Mouse (Mus musculus): ENCODE data around the gene Tsc1. TPM values are rescaled to one million over a fixed set of nuclear protein-coding genes. Genes with fewer than 3 reads are reported as not detected.

Gene Tsc1
- 16.5 and 19.3 TPM in 2 replicates for total RNA-seq (2021)
- long read RNA-seq, experiment 1, partial matches to known transcripts = 0 of 24 reads
- long read RNA-seq, experiment 1, other reads (novel, unspliced or antisense) = 24 of 24 reads
- long read RNA-seq, experiment 2, full-length matches to known transcripts = 1 of 34 reads
- long read RNA-seq, experiment 2, partial matches to known transcripts = 0 of 34 reads
- long read RNA-seq, experiment 2, other reads (novel, unspliced or antisense) = 33 of 34 reads

DNA sequence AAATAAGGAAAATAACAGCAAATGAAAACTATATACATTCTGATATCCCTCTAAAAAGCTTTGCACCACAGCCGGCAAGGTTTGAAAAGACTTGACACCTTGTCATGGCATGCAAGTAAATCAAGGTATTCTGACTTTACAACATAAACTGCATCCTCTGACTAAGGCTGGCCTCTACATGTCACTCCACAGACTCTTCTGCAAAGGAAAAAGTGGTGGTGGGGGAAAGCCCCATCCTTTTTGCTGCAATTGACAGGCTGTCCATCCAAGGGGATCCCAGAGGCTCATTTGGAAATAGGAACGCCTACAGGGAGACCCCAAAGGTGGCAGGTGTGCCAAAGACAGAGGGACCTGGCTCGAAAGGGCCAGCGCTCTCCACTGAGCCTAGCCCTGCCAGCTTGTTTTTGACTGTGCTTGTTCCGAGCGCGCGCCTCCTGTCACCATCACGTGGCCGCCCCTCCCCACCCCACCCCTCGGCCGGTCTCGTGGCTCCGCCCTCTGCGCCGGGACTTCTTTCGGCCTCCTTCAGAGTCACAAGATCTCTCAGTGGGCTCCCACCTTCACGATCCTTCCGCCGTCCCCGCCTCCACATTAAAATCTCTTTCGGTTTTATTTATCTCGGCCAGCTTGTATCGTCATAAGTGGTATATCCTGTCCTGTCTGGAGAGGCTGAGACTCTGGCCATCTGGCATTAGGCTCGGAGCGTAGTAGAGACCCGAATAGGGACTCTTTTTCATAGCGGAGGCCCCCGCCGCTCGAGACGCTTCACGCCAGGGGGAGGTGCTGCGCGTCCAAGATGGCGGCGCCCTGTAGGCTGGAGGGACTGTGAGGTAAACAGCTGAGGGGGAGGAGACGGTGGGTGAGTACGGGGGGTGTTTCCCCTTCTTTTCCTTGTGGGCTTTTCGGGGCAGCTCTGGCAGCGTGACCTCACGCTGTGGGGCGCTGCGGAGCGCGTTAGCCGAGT, at the start of gene Tsc1:
TSS of gene Tsc1 (plus strand) at position 768 of the 964 bp plus-strand sequence.
- peak; percentile 97 for DNase-seq

DNA sequence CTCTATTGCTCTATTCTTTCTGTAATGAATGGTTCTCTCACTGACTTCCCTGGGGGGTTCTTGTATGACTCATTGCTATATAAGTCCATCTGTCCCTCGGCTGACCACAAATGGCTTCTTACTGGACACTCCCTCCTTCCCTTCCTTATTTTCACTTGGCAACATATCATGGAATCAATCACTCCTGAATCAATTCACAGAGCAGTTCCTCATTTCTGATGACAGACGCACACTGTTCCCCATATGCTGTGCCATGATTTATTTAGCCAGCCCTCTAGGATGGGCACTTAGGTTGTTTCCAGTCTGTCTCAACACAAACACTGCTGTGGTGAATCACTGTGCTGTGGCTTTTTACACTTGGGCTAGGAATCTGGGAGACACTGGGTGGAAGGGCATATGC, 49.5 kb upstream of the Tsc1 start:
- DNase-seq = no peak

DNA sequence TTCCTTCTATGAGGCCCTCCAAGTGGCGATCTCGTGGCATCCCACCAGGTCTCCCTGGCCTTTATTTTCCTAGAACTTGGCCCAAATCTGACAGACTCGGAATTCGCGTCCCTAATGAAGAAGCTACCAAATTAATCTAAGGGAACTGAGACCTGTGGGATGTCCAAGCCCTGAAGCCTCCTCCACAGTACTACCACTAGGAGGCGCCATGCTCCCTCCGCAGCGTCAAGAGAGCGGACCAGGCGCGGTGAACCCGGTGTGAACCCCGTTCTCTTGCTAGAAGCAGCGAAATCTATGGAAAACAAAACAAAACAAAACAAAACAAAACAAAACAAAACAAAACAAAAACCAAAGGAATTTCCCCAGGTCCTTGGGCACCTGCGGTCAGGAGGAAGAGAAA, 48.2 kb upstream of the Tsc1 start:
- peak; percentile 83 for DNase-seq

DNA sequence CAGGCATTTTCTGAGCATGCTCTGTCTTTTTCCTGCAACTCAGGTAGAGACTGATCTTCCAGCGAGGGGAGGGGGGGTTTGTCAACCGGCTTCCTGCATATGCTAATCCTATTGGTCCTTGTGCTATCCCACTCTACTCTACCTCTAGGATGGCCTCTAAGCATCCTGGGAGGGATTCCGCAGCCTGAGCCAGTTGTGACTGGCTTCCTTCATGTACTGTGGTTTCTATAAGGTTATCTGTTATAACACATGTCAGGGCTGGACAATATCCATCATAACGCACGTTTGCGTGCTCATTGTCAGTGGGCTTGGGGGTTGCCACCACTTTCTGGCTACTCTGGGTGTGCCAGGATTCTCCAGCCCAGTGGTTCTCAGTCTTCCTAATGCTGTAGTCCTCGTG, 45.0 kb upstream of the Tsc1 start:
- no peak for DNase-seq

DNA sequence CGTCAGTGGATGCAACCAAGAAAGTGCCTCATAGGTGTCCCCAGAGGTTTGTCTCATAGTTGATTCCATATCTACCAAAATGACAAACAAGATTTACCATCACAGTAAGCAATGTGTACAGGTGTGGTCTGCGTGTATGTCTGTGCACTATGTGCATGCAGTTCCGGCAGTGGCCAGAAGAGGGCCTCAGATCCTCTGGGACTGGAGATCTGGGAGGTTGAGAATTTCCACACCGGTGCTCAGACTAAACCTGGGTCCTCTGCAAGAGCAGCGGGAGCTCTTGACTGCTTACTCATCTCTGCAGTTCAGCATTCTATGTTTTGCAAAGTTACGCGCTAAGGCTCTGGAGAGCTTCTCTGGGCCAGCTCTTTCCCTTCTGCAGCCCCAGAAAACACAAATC, 44.0 kb upstream of the Tsc1 start:
- DNase-seq = no peak

DNA sequence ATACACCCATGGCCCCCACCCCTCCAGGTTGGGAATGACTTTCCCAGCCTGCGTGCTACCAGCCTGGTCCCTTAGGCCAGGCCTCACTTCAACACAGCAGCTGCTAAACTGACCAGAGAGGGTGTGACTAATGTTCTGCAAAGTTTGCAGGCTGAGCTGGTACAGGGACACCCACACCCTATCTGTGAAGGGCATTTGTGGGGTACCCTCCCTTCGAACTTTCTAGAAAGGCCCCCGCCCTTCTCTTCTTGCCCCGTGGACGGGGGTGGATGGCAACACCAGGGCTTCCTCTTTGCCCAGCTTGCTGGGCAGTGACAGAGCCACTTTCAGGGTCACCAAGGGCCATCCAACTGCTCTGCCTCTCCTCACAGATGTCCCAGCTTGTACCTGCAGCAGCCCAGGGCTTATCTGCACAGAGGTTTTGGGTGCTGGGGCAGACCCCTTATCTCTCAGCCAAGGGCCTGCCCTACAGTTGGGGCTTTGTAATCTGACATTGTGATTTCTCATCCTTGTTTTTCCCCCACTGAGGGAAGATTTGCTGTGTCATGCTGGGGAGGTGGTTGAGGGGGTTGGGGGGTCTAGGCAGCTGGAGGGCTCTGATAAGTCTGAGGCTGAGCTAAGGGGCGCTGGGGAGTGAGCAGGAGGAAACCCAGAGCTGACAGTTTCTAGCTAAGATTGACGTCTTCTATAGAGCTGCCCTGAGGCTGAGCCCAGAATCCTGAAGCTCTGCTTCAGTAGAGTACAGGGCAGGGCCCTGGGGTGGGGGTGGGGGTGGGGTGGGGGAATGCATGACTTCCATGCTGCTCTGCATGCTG, 43.1 kb upstream of the Tsc1 start:
- DNase-seq = no peak

DNA sequence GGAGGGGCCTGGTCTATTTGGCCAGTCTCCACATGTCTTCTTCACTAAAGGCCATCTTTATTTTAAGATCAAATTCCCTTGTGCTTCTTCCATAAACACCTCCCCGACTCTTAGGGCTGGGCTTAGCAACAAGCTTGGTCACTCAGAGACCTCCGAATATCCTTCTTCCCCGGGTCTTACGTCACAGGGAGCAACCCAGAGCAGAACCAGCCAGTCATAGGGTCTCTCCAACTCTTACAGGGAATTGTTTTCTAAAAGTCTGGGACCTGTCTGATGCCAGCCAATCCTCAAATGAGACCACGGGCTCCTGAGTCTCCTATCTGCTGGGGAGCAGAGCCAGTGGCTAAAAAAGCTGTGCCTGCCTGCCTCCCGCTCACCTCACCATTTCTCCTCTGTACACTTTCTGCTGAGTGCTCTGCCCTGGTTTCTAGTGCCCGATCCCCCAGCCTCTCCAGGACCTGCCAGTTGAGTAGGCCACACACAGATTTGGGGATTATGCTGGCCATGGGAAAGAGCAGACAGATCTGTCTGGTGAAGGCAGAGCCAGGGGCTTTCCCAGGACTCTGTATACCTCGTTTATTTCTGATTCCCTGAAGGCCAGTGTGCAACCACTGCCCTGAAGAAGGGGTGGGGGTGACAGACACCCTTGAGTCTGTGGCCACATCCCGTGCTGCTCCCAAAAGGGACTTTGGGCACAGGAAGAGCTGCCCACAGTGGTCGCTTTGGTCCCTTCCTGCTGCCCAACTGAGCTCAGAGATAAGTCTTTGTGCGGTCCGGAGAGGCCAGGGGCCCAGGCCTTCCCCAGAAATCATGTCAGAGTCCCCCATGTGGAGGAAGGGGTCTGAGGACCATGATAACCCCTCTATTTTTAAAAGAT, 42.1 kb upstream of the Tsc1 start:
- DNase-seq = no peak

DNA sequence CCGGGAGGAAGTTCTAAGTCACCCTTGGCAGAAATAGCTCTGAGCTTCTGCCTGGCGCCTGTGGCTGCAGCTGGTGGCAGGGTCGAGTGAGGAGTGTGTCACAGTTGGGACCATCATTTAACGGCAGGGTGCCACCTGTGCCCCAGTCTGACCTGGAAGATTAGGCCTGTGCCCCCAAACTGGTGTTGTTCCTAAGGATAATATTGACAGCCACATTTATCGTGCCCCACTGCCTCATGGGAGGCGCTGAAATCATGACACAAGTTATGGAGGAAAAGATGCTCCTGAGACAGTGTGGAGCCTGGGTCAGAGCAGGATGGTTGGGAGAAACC, 41.5 kb upstream of the Tsc1 start:
- no peak for DNase-seq

DNA sequence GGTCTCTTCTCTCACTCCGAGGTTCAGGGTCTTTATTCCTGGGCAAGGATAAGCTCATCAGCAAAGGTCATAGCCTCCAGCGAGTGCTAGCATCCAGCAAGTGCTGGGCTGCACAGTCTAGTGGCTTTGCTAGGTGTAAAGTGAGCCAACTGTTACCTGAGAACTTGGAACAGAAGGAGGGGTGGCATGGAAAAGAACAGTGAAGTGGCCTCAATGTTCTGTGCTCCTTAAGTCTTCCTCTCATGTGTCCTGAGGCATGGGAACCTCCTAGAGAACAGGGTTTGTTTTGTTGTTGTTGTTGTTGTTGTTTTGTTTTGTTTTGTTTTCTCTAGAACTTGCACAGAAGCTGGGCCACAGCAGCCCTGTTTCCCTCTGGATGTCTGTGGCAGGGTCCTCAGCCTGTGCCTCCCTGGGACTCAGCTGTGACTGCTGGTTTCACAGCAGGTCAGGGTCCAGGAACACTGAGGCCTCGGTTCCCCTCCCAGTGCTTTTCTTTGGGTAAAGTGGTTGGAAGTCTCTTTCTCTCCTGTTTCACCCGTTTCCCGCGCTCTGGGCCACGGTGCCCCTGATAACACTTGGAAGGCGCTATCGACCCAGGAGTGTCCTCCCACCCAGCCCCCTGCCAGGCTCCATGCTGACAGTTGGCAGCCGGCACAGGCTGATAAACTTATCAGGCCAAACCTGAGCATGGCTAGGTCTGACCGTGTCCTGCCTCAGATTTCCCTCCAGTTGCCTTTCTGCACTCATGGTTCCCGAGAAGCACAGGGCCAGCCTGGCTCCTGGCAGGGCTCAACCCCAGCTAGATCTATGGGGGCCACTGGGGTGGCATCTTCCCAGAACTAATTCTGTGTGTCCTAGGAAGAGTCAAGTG, 39.1 kb upstream of the Tsc1 start:
- DNase-seq = no peak

DNA sequence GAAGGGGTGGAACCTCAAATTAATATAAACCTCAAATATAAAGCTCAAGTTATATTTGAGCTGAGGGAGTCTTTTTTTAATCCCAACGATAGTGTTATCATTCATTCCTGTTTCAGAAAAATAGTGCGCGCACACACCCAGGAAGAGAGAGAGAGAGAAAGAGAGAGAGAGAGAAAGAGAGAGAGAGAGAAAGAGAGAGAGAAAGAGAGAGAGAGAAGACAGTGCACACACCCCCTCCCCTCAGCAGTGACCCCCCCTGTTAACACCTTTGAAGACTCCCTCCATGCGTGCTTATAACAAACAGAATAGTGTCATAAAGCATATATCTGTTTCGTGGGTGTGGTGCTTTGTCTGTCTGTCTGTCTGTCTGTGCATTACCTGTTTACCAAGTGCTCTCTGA, 37.5 kb upstream of the Tsc1 start:
- no peak for DNase-seq

DNA sequence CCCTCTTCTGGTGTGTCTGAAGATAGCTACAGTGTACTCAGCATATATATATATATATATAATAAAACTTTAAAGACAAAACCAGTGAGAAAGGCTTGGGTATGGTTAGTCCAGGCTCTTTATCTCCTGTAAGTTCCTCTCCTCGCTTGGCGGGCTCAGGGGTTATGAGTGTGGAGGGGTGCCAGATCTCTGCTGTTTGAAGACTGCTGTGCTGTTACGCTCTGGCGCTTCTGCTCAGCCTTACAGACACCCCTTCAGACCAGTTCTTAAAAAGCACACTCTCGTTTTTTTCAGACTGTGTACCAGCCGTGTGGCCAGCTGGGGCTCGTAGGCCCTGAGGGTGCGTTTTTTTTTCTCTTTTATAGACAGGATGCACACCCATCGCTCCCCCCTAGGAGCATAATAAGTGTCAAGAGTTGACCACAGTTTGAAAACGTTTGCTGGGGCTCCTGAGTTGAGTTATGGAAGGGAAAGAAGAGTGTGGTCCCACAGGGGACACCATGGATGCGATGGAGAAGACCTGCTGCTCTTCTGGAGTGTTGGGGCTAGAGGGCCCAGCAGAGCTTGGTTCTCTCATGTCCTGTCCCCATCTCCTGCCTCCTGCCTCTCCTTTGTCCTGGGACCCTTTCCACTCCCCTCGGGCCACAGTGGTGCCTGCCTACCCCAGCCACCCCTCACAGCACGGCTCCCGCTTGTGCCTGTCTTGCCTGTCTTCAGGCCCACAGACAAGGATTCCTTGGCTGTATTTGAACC, 35.1 kb upstream of the Tsc1 start:
- DNase-seq = no peak

DNA sequence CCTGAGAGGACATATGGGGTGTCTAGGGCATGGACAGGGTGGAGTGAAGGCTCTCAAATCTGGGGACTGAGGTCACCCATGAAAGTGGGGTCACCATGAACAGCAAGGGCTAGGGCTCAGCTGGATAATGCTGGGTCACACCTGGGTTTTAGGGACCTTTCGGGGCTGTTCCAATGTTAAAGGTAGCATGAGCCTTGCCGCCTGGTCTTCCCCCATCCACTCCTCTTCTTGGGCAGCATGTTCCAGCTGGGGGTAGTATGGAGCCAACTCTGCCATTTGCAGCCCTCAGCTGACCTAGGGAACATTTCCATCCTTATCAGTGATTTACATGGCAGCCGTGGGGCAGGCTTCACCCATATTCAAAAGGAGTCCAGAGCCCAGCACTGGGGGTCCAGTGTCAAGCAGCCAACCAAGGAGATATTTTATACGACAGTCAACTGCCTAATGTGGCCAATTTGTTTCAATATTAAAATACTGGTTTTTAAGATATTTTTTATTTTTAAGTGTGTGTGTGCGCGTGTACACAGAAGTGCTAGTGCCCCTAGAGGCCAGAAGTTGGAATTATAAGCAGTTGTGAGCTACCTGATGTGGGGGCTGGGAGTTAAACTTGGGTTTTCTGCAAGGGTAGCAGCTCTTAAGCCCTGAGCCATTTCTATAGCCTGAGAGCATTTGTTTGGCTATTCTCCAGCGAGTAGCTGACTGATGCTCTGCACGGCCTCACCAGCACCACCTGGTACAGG, 34.3 kb upstream of the Tsc1 start:
- no peak for DNase-seq

DNA sequence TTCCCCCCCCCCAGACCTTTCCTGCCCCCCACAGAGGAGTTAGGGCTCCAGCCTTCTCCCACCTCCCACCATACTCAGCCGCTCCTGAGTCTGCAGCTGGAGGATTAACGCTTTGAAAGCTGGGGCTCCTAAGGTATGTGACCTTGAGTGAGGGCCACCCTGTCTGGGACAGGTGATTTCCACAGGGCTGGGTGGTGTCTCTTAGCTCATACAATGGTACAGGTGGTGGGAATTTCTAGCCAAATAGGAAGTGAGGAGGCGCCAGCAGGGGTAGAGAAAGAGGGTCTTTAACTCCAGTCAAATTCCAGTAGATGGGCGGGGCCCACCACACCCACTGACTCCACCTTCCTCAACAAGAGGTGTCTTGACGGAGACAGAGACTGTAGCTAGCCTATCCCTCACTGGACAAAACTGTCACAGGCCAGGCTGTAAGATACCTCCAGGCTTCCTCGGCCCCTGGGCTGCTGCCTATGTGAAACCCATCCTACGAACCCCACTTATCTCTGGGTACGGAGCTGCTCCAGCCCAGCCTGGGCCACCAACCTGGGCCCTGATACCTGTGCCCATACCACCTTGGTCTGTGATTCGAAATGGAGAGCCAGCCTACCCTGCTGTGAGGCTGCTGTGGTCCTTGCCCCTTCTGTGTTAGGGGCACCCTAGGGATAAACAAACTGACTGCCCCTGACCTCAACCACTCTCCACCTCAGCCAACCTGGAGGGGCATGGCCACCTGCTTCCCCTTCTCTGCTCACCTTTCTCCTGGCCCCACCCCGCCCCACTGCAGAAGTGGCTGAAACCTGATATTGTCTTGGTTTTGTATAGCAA, 33.5 kb upstream of the Tsc1 start:
- DNase-seq = no peak

DNA sequence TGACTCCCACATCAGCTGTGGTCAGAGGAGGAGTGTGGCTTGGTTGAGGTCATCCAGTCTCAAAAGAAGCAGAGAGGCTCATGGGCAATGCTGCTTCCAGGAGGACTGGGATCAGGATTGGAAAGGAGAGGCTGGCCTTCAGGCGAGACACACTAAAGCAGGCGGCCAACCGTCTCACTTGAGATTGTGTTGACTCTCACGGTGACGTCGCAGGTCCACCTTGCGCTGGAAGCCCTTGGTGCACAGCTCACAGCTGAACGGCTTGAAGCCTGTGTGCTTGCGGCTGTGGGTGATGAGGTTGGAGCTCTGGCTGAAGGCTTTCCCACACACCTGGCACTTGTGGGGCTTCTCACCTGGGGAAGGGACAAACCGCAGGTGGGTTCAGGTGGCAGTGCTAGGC, 31.2 kb upstream of the Tsc1 start:
- DNase-seq = no peak

DNA sequence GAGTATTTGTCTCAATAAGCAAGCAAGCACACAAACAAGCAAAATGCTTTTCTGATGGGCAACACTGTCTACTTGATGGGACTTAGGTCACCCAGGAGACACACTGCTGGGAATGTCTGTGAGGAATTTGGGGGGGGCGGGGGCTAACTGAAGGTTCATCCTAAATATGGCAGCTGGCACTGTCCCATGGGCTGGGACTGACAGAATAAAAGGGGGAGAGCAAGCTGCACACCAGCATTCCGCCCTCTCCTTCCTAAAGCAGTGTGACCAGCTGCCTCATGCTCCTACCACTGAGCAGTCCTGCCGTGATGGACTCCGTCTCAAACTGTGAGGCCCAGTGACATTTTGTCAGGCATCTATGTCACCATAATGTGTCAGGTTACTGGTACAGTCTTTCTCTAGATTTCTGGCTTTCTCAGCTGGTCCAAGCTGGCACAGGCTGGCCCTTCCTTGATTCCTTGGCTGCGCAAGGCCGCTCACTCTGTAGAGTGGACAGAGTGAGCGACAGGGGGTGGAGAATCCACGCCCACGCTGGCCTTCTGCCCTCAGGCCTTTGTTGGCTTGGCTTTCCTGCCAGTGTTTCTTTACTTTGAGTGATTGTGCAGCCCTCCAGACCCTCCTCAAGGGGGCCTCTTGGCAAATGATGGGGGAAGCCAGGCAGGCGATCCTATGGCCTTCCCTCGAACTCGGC, 30.2 kb upstream of the Tsc1 start:
- DNase-seq = no peak

DNA sequence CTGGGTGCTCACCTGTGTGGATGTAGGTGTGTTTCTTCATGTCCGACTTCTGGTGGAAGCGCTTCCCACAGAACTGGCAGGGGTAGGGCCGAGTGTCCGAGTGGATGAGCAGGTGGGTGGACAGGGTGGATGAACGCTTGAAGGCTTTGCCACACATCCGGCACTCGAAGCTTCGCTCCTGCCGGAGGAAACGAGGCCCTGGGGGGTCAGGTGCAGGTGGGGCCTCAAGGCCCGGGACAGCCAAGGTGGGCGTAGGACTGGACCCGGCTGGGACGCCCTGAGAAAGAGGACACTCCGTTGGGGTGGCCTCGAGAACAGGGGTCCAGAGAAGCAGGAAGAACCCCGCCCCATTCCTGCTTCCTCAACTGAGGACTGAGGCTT, 29.6 kb upstream of the Tsc1 start:
- DNase-seq = no peak

DNA sequence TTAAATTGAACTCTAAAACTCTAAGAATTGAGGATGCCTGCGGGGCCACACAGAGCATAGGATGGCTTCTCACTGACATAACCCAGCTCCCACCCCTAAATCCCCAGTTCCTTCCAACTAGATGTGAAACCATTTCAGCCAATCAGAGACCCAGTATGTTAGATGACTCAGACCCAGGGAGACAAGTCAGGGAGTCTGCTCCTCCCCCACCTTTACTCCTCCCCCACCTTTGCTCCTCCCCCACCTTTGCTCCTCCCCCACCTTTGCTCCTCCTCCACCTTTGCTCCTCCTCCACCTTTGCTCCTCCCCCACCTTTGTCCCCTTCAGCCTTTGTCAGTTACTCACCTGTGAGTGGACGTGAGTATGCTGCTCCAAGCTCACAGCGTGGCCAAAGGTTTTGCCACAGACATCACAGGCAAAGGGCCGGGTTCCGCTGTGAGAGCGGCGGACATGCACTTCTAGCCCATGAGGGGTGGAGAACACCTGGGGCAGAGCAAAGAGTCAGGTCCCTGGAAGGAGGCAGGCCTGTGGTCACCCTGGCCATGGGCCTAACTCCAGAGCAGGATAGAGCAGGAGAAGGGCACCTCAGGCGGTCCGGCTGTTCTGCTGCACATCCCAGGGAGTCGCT, 28.5 kb upstream of the Tsc1 start:
- no peak for DNase-seq

Data from adrenal gland, postnatal 14 days (tissue).